Mouse (Mus musculus) neural tube, embryonic 10.5 days (tissue): ENCODE data around the gene Olfr1471.
"Not testable (repeated sequence)": the region's sequence is repeated elsewhere in the genome, so short reads cannot be mapped to it uniquely, and the experiment has no call there.

Source experiments
- DNase-seq: peaks from one replicate; pipeline ENCODE4 v3.0.0-alpha.2; 2017; ENCODE audit warnings: low spot score; ENCODE audit errors: extremely low spot score

Olfr1471 gene

DNA sequence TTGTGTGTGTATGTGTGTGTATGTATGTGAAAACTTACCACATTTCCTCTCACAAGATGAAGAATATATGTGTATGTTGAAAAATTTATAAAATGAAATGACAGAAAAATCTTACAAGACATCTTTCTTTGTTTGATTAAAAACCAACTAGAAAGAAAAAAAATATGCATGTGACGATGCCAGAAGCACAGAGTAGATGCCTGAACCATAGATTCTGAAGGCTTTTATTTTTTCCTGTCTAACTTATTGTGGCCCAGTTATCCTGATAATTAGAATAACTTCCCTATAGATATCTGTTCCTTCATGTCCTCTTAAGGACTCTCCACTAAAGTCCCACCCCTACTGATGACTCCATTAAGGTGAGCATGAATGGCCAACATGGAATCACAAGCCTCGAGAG lies at the start of gene Olfr1471:
Olfr1471 (plus strand) TSS at position 301 of the 400 bp plus-strand sequence.
- DNase-seq, result not testable (repeated sequence)

DNA sequence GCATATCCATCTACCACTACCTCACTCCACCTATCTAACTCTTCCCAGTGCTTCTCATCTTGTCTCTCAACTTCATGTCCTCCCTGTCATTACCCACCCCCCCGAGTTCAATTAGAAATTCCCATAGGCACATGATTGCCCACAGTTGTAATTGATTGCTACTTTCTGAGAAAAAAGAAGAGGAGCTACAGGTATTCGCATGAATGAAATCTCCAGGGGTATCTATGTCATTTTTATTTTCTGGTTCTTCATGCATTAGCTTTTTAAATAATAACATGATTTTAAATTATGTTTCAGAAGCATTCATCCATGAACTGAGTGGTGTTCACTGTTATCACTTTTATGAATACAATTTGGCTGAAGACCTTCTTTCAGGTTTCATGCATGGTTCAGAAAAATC lies 35.7 kb upstream of the Olfr1471 start, which contains the start of gene Olfr1469:
Olfr1469 (plus strand) TSS at position 301 of the 400 bp plus-strand sequence.
- no peak for DNase-seq

DNA sequence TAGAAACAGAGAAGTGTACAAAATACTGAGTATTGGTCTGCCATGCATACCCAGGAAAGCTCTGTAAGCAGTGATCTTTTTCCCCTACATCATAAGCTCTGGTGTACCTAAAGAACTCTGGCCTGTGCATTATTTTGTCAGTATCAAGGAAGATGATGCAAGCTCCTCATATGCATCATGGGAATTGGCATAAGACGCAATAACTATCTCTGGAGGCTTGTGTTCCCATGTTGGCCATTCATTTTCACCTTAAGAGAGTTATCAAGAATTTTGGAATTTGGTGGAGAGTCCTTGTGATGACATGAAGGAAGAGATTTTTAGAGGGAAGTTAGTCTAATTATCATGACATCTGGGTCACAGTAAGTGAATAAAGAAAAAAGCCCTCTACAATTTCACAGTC lies 12.8 kb downstream of the Olfr1471 start, which contains the start of gene Olfr1472:
Olfr1472 (minus strand) TSS at position 101 of the 400 bp plus-strand sequence.
- no peak for DNase-seq

DNA sequence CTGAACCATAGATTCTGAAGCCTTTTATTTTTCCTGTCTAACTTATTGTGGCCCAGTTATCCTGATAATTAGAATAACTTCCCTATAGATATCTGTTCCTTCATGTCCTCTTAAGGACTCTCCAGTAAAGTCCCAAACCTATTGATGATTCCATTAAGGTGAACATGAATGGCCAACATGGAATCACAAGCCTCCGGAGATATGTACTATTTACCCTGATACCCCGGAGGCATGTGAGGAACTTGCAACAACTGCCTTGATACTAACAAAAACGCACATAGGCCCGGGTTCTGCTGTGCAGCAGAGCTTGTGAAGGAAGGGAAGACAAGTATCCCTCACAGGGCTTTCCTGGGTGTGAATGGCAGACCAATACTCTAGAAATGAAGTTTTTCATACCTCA lies 26.1 kb downstream of the Olfr1471 start, which contains the start of gene Olfr1474:
Olfr1474 (plus strand) TSS at position 301 of the 400 bp plus-strand sequence.
- DNase-seq, result not testable (repeated sequence)

DNA sequence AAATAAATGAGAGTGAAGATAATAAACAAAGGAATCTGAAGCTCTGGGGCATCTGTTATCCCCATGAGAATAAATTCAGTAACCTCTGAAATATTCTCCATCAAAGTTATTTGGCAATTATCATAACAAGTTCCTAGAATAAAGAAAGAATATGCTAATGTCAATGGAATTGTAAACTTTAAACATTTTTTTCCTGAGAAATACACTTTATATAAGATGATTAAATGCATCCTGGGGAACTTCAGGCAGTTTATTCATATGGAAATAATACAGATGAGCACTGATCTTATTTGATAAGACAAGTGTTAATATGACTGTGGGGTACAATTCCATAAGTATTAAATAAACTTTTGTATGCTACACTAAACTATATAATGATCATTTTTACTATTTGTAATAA lies 36.9 kb downstream of the Olfr1471 start, which contains the start of gene Olfr1475:
Olfr1475 (minus strand) TSS at position 101 of the 400 bp plus-strand sequence.
- no peak for DNase-seq

DNA sequence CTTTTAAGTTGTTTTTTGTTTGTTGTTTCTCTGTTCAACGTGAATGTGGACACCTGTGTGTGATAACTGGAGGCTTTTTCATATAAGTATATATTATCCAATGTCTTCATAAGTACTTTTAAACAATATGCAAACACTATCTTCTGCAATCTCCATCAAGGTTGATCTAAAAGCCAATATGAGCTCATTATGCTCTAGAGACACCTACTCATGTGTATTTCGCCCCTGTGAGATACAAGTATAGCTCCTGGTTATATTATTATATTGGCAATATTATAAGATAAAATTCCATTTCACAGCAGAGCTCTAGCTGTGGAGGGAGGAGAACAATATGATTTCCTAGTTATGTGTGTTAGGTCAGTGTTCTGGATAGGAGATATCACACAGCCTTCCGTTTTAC lies 57.0 kb downstream of the Olfr1471 start, which contains the start of gene Olfr1477:
Olfr1477 (plus strand) TSS at position 301 of the 400 bp plus-strand sequence.
- no peak for DNase-seq
